Mouse (Mus musculus): ENCODE data around the gene Cebpa. TPM values are rescaled to one million over a fixed set of nuclear protein-coding genes. Genes with fewer than 3 reads are reported as not detected.

The Cebpa gene
- polyA plus RNA-seq, 1 experiment from 2014 or later: 5.3 TPM

DNA sequence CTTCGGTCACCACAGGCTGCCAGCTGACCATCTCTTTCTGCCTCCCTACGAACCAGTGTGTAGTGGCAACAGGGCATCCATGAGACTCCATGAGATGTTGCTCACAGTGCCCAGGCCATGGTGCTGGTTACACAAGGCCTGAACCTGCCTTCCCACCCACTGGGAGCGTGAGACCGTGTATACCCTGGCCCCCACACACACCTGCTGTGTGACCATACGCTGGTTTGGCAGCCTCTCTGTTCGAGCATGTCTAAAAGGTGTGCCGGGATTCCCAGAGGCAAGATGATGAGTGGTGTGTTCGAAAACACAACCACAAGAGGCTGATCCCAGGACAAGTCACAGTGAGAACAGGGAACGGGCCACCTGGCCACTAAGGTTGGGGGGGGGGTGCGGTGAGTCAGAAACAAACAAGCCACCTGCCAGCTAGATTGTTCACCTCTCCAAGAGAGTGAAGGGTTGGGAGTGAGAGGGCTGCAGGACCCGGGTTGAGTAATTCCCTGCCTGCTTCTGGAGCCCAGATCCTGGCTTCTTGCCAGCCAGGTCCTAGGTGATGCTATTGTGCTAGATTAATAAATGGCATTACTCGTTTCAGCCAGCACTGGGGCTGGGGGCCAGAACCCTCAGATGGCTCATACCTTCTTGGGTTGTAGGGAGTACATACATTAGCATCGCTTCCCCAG lies 11.1 kb downstream of the Cebpa start:
- Histone ChIP-seq H3K4me2 (no peak overlapping the region), H3K27me3 (peaks cover 35% of the 10 kb centered on the region), H3K9me3 (no peaks in the 10 kb centered on the region), H3K4me1 (peaks cover 29% of the 10 kb centered on the region), H3K27ac (no peak overlapping the region), H3K36me3 (no peaks in the 10 kb centered on the region), H3K4me3 (no peak overlapping the region), H3K9ac (no peak overlapping the region)
- 84% methylated on average over 13 of the region's 13 CpGs for WGBS
- no peak for ATAC-seq (ENCODE audit: insufficient number of reproducible peaks, insufficient read depth, low FRiP score, low TSS enrichment, low read depth)

DNA sequence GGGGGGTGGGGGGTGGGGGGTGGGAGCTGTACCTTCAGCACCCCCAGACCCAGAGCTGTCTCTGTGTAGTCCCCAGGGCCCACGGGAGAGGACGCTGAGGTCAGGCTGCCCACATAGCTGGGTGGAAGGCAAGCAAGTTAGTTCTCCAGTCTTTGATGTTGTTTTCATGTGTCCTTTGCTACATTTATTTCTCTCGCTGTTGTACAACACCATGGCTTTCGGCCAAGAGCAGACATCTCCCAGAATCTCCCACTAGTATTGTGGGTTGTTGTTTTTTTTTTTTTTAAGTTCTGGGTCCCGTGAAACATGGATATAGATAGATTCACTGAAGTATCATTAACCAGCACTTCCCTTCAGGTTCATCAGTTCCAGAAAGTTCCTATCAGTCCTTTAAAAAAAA lies 11.8 kb downstream of the Cebpa start:
- WGBS: 90% methylated on average over 5 of the region's 5 CpGs
- Histone ChIP-seq H3K4me1 (peaks cover 30% of the 10 kb centered on the region), H3K36me3 (no peaks in the 10 kb centered on the region)

DNA sequence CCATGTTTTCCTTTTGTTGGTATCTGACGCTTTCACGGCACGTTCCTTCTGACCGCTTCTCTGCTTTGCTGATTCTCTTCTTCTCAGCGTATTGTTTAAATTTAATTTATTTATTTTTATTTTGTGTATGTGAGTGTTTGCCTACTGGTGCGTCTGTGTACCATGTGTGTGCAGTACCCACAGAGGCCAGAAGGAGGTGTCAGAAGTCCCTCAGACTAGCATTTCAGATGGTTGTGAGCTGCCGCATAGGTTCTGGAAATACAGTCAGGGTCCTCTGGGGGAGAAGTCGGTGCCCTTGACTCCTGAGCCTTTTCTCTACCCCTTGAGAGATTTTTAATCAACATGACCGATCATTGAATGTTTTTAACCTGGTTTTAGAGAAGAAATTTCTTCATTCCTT lies 12.5 kb downstream of the Cebpa start:
- no peak overlapping the region for H3K27ac ChIP-seq
- no peak overlapping the region for H3K4me3 ChIP-seq
- no peak overlapping the region for H3K4me2 ChIP-seq
- H3K36me3 ChIP-seq: no peaks in the 10 kb centered on the region
- no peak for ATAC-seq (ENCODE audit: insufficient number of reproducible peaks, insufficient read depth, low FRiP score, low TSS enrichment, low read depth)
- H3K4me1 ChIP-seq: peaks cover 29% of the 10 kb centered on the region
- WGBS: 93% methylated on average over 9 of the region's 9 CpGs
- H3K27me3 ChIP-seq: peaks cover 31% of the 10 kb centered on the region
- H3K9me3 ChIP-seq: no peaks in the 10 kb centered on the region
- no peak overlapping the region for H3K9ac ChIP-seq

More for the DNA sequence above, 11.8 kb downstream of the Cebpa start:
- ATAC-seq (ENCODE audit: insufficient number of reproducible peaks, insufficient read depth, low FRiP score, low TSS enrichment, low read depth): no peak
- peaks cover 37% of the 10 kb centered on the region for H3K27me3 ChIP-seq
- H3K27ac ChIP-seq: no peak overlapping the region
- H3K9me3 ChIP-seq: no peaks in the 10 kb centered on the region
- H3K4me2 ChIP-seq: no peak overlapping the region
- H3K4me3 ChIP-seq: no peak overlapping the region
- H3K9ac ChIP-seq: no peak overlapping the region

DNA sequence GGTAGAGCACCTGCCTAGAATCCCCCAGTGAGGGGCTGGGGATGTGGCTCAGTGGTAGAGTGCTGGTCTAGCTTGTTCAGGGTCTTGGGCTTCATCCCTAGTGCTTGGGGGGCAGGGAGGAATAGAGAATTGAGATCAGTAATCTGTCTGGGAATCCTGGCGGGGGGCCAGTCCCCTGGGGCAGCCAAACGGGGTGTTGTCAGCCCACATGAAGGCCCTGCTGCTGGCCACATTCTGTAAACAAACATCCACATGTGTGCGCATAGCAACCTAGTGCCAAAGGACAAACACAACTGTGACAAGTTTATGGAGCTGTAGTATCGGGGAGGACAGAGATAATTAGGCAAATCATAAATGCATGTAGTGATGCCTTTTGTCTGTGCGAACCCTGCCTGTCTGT lies 15.5 kb downstream of the Cebpa start:
- 22% methylated on average over 5 of the region's 5 CpGs for WGBS
- H3K27ac ChIP-seq: no peak overlapping the region
- H3K4me1 ChIP-seq: peaks cover 14% of the 10 kb centered on the region
- no peak for ATAC-seq (ENCODE audit: insufficient number of reproducible peaks, insufficient read depth, low FRiP score, low TSS enrichment, low read depth)
- no peaks in the 10 kb centered on the region for H3K9me3 ChIP-seq
- H3K36me3 ChIP-seq: no peaks in the 10 kb centered on the region
- H3K9ac ChIP-seq: no peak overlapping the region
- H3K4me3 ChIP-seq: no peak overlapping the region
- H3K4me2 ChIP-seq: no peak overlapping the region
- H3K27me3 ChIP-seq: 0 out of 2 replicates have a peak, but pooled peaks cover 12% of the 10 kb centered on the region

DNA sequence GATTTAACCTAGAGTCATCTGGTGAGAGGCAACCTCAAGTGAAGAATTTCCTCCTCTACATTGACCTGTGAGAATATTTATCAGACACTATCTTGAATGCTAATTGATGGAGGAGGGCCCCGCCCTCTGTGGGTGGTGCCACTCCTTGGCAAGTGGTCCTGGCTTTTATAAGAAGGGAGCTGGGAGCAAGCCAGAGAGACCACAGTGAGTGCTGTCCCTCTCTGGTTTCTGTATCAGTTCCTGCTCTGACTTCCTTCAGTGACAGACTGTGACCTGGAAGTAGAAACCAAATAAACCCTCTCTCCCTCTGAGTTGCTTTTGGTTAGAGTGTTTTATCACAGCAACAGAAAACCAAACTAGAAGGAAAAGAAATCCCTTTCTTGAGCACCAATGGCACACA lies 18.4 kb downstream of the Cebpa start:
- Histone ChIP-seq H3K9me3 (no peaks in the 10 kb centered on the region), H3K27ac (no peak overlapping the region), H3K4me3 (no peak overlapping the region), H3K9ac (no peak overlapping the region), H3K27me3 (peaks cover 12% of the 10 kb centered on the region; the same call in 1 of the 2 replicates), H3K4me2 (no peak overlapping the region), H3K36me3 (no peaks in the 10 kb centered on the region), H3K4me1 (peaks cover 35% of the 10 kb centered on the region)
- ATAC-seq (ENCODE audit: insufficient number of reproducible peaks, insufficient read depth, low FRiP score, low TSS enrichment, low read depth): no peak
- 79% methylated on average over 1 of the region's 1 CpGs for WGBS

DNA sequence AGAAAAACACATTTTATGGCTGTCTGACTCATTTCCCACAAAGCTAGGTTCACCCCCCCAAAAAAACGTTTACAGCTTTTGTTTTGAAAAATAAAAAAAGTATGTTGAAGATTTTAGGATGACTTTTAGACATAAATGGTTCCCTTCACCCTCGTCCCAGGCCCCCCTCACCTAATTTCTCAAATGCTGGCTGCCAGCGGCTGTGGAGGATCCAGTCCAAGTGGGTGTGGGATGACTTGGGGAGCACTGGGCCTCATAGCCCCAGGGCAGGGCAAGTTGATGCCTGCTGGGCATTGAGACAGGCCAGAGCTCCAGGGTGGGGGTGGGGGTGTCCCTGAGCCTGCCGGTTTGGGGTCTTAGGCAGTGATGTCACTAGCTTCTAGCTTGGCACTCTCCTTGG lies 19.4 kb downstream of the Cebpa start:
- no peak overlapping the region for H3K9ac ChIP-seq
- H3K4me1 ChIP-seq: peaks cover 35% of the 10 kb centered on the region
- no peak overlapping the region for H3K4me3 ChIP-seq
- no peak for ATAC-seq (ENCODE audit: insufficient number of reproducible peaks, insufficient read depth, low FRiP score, low TSS enrichment, low read depth)
- H3K9me3 ChIP-seq: no peaks in the 10 kb centered on the region
- WGBS: 53% methylated on average over 4 of the region's 4 CpGs
- no peaks in the 10 kb centered on the region for H3K36me3 ChIP-seq
- no peak overlapping the region for H3K4me2 ChIP-seq
- H3K27ac ChIP-seq: no peak overlapping the region
- H3K27me3 ChIP-seq: peaks cover 12% of the 10 kb centered on the region; the same call in 1 of the 2 replicates

DNA sequence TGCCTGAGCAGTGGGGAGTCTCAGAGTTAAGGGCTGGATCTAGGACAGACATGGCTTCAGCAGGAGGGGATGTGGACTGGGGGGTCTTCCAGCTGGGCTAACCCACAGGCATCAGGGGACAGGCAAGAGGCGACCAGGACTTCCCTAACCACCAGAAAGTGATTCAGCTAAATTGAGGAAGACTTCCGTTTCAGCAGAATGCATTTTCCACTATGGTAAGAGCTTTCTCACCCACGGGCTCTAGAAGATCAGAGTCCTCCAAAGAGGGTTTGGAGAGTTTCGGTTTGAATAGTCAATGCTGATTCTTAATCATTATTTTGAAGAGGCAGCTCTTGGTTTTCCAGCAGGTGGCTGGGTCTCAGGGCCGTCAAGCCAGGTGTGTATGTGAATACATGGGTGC lies 20.8 kb downstream of the Cebpa start:
- ATAC-seq (ENCODE audit: insufficient number of reproducible peaks, insufficient read depth, low FRiP score, low TSS enrichment, low read depth): no peak
- no peak overlapping the region for H3K27ac ChIP-seq
- H3K9ac ChIP-seq: no peak overlapping the region
- H3K4me2 ChIP-seq: no peak overlapping the region
- no peaks in the 10 kb centered on the region for H3K9me3 ChIP-seq
- H3K4me1 ChIP-seq: peaks cover 29% of the 10 kb centered on the region
- H3K27me3 ChIP-seq: peaks cover 12% of the 10 kb centered on the region; the same call in 1 of the 2 replicates
- 80% methylated on average over 5 of the region's 5 CpGs for WGBS
- no peak overlapping the region for H3K4me3 ChIP-seq
- no peaks in the 10 kb centered on the region for H3K36me3 ChIP-seq

DNA sequence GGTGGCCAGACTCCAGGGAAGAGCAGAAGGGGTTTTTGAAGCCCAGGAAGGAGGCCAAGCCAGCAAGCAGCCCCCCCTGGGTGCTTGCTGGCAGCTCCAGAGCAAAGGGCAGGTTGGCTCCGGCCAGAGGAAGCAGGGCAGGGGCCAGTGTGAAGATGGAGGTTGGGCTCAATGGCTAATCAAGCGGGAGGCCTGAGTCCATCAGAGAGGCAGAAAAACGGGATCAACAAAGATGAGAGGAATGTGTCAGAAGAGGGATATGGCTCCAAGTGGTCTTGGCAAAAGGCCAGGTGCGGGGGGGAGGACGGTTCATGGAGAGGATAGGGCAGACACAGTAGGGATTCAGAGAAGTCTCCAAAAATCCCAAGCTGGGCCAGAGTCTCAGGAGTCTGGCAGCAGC lies 22.4 kb downstream of the Cebpa start:
- Histone ChIP-seq H3K4me1 (peaks cover 30% of the 10 kb centered on the region), H3K4me2 (no peak overlapping the region), H3K4me3 (no peak overlapping the region), H3K9me3 (no peaks in the 10 kb centered on the region), H3K9ac (no peak overlapping the region), H3K27ac (no peak overlapping the region), H3K36me3 (no peaks in the 10 kb centered on the region), H3K27me3 (peaks cover 7% of the 10 kb centered on the region; the same call in 1 of the 2 replicates)
- ATAC-seq (ENCODE audit: insufficient number of reproducible peaks, insufficient read depth, low FRiP score, low TSS enrichment, low read depth): no peak
- WGBS: 59% methylated on average over 5 of the region's 5 CpGs

DNA sequence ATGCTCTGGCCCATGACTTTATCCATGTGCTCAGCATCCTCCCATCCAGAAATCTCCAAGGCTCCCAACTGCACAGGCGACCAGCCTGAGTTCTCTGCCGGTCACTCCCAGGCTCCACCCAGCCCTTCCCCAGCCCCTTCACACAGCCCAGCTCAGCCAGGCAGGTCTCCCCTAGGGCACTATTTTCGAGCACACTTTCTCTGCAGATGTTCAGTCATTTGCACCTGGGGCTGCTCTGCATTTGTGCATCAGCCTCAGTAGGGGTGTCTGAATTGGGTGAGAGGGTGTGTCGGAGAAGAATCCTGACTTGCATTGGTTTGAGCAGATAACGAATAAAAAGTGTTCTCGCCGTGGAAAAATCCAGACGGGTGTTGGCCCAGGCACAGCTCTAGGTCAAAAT lies 23.4 kb downstream of the Cebpa start:
- no peak for ATAC-seq (ENCODE audit: insufficient number of reproducible peaks, insufficient read depth, low FRiP score, low TSS enrichment, low read depth)
- H3K4me1 ChIP-seq: peaks cover 30% of the 10 kb centered on the region
- no peak overlapping the region for H3K4me2 ChIP-seq
- no peak overlapping the region for H3K9ac ChIP-seq
- no peak overlapping the region for H3K27ac ChIP-seq
- H3K9me3 ChIP-seq: no peaks in the 10 kb centered on the region
- H3K4me3 ChIP-seq: no peak overlapping the region
- no peaks in the 10 kb centered on the region for H3K36me3 ChIP-seq
- peaks cover 3% of the 10 kb centered on the region; the same call in 1 of the 2 replicates for H3K27me3 ChIP-seq
- 64% methylated on average over 8 of the region's 8 CpGs for WGBS

DNA sequence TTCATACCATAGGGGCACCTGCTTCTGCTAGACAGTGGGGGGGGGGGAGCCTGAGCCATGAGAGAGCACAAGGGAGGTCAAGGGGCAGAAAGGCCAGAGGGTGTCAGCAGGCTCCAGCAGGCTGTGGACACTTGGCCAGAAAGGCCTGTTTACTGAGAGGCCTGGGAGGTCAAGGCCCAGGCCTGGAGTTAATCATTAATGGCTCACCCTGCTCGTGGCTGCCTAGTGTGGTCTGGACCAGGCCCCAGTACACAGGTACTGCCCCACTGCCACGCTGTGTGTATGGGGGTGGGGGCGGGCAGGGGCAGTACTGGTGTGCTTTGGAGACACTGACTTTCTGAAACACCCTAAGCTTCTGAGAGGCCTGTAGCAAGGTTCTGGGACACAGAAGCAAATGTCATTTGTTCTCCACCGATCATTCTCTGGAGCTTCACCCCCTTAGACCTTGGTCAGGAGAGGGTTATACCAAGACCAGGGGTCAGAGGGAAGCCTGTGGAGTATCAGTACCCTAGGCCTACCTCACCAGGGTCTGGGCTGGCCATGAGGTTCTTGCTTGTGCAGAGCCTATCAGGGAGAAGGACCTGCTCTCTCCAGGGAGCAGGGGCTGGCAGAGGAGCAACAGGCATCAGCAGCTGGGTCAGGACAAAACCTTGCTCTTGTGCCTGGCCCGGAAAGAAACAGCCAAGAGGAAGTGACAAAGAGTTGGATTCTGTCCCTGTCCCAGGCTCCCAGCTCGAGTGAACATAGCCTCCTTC lies 24.9 kb downstream of the Cebpa start:
- H3K27me3 ChIP-seq: peaks cover 1% of the 10 kb centered on the region; the same call in 1 of the 2 replicates
- H3K4me3 ChIP-seq: no peak overlapping the region
- no peaks in the 10 kb centered on the region for H3K36me3 ChIP-seq
- peaks cover 27% of the 10 kb centered on the region for H3K4me1 ChIP-seq
- 52% methylated on average over 6 of the region's 6 CpGs for WGBS
- no peak overlapping the region for H3K27ac ChIP-seq
- no peak overlapping the region for H3K9ac ChIP-seq
- no peak overlapping the region for H3K4me2 ChIP-seq
- H3K9me3 ChIP-seq: no peaks in the 10 kb centered on the region
- ATAC-seq (ENCODE audit: insufficient number of reproducible peaks, insufficient read depth, low FRiP score, low TSS enrichment, low read depth): no peak

DNA sequence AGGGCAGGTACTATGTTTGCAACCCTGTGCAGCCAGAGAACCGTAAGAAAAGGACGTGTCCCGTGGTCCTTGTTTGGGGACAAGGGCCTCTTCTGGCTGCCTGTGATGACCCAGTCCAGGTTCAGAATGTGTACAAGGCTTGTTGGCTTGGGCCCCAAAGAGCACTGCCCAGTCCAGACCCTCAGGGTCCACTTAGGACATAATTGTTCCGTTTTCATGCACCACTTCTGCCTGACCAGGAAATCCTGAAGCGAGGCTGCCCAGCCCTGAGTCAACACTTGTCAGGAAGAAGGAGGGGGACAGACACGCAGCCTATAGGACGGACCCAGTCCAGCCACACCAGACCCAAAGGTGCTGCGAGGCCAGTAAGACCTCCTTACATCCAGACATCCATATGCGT lies 26.0 kb downstream of the Cebpa start:
- Histone ChIP-seq H3K4me1 (peaks cover 34% of the 10 kb centered on the region), H3K9me3 (no peaks in the 10 kb centered on the region), H3K36me3 (no peaks in the 10 kb centered on the region), H3K4me2 (no peak overlapping the region), H3K27ac (no peak overlapping the region), H3K9ac (no peak overlapping the region), H3K27me3 (no peaks in the 10 kb centered on the region; the same call in 1 of the 2 replicates), H3K4me3 (no peak overlapping the region)
- no peak for ATAC-seq (ENCODE audit: insufficient number of reproducible peaks, insufficient read depth, low FRiP score, low TSS enrichment, low read depth)
- WGBS: 68% methylated on average over 9 of the region's 9 CpGs

DNA sequence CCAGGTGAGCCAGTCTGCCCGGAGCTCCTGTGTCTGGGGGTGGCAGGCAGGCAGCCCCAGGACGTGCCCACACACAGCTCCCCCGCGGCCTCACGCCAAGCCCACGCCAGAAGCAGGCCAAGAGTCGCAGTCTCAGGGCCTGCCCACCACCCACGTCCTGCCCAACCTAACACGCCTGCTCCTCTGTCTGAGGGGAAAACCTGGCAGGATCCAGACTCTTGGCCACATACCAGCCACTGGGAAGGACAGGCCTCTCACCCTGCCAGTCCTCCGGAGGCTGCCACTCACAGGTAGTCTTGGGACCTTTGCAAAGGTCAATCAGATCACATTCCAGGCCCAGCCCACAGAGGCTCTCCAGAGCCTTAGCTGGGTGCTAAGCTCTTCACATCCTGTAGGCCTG lies 27.2 kb downstream of the Cebpa start:
- Histone ChIP-seq H3K4me2 (no peak overlapping the region), H3K27ac (no peak overlapping the region), H3K4me3 (no peak overlapping the region), H3K9ac (no peak overlapping the region), H3K36me3 (no peaks in the 10 kb centered on the region), H3K9me3 (no peaks in the 10 kb centered on the region), H3K27me3 (no peaks in the 10 kb centered on the region; the same call in 1 of the 2 replicates), H3K4me1 (peaks cover 22% of the 10 kb centered on the region)
- no peak for ATAC-seq (ENCODE audit: insufficient number of reproducible peaks, insufficient read depth, low FRiP score, low TSS enrichment, low read depth)
- 70% methylated on average over 10 of the region's 10 CpGs for WGBS

All from embryonic facial prominence, embryonic 13.5 days (tissue).